ENCODE assay signal across 27 mouse cellular contexts in the genomic region with DNA sequence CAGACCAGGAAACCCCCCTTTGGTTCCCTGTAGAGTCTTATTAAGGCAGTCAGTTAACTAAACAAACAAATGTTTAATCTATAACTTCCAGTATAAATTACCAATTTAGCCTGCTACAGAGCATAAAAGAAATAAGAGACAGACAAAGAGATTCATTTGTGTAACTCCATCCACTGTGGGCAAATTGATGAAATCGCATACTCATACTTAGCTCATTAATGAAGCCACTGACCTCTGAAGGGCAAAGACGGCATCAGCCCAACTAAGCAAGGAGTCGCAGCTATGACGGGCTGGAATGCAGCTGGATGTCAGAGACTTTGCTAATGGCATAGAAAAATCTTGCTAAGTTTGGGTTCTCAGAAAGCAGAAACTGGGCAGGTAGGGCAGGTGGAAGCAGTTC.
DNase-seq lines count a peak whose midpoint lies in the region; ATAC-seq and TF ChIP-seq lines count a peak whose summit lies in the region.
"Had no signal": no experiment of that assay in that cellular context is flagged by ENCODE, and none has a peak within 500 bp of the region (broad histone marks: within the 10 kb centered on the region; RNA-seq: fewer than 3 reads in every experiment).

No protein-coding gene starts in this region.

- no peak overlapping the region for H3K9ac ChIP-seq in heart, embryonic 15.5 days
- no peak overlapping the region for H3K9ac ChIP-seq in kidney, postnatal 0 days (ENCODE audit: low read depth, low read length)
- H3K9ac ChIP-seq: embryonic facial prominence, embryonic 13.5 days; forebrain, embryonic 15.5 days; hindbrain, embryonic 14.5 days; liver, embryonic 12.5 days; liver, postnatal 0 days; midbrain, embryonic 13.5 days; stomach, embryonic 15.5 days had no signal

- intact Hi-C loops in heart, postnatal 14 days (cut with DNase I): no loop called here

- no peak overlapping the region for H3K4me3 ChIP-seq in heart, embryonic 10.5 days
- H3K4me3 ChIP-seq in heart, embryonic 15.5 days: no peak overlapping the region
- H3K4me3 ChIP-seq in kidney, postnatal 0 days (replicated peaks; ENCODE audit: low read depth, low read length): no peak overlapping the region
- H3K4me3 ChIP-seq: embryonic facial prominence, embryonic 13.5 days; forebrain, embryonic 10.5 days; forebrain, embryonic 15.5 days; liver, embryonic 12.5 days; midbrain, embryonic 13.5 days; stomach, embryonic 15.5 days had no signal

- H3K36me3 ChIP-seq in heart, embryonic 10.5 days: no peaks in the 10 kb centered on the region
- H3K36me3 ChIP-seq in heart, embryonic 15.5 days: no peaks in the 10 kb centered on the region
- no peaks in the 10 kb centered on the region for H3K36me3 ChIP-seq in kidney, postnatal 0 days (ENCODE audit: insufficient read depth, low read length)
- H3K36me3 ChIP-seq: embryonic facial prominence, embryonic 13.5 days; forebrain, embryonic 10.5 days; forebrain, embryonic 15.5 days; G1E; liver, embryonic 12.5 days; midbrain, embryonic 13.5 days; stomach, embryonic 15.5 days had no signal

- WGBS in heart, embryonic 10.5 days: 58% methylated on average over 4 of the region's 4 CpGs
- WGBS in heart, embryonic 15.5 days: 53% methylated on average over 4 of the region's 4 CpGs
- WGBS in kidney, postnatal 0 days: 31% methylated on average over 4 of the region's 4 CpGs

- ATAC-seq in heart, embryonic 15.5 days (replicated peaks; ENCODE audit: insufficient number of reproducible peaks, insufficient read depth, low FRiP score, low read depth): no peak
- no peak for ATAC-seq in kidney, postnatal 0 days (replicated peaks; ENCODE audit: low FRiP score, low read depth)
- ATAC-seq: forebrain, embryonic 15.5 days; intestine, postnatal 0 days; liver, embryonic 12.5 days; liver, postnatal 0 days; midbrain, embryonic 13.5 days had no signal

- no peak for TF ChIP-seq CTCF in kidney, postnatal 0 days (IDR thresholded peaks at IDR 0.05; ENCODE audit: low read depth)

- H3K4me2 ChIP-seq in heart, embryonic 15.5 days: no peak overlapping the region
- no peak overlapping the region for H3K4me2 ChIP-seq in kidney, postnatal 0 days (ENCODE audit: low read length)
- H3K4me2 ChIP-seq: embryonic facial prominence, embryonic 13.5 days; forebrain, embryonic 15.5 days; hindbrain, embryonic 14.5 days; liver, embryonic 12.5 days; midbrain, embryonic 13.5 days; stomach, embryonic 15.5 days had no signal

- no peak for DNase-seq in heart, embryonic 10.5 days (ENCODE audit: low spot score)
- DNase-seq in heart, postnatal 14 days: no peak
- no peak for DNase-seq in heart, adult 18-20 months
- DNase-seq in kidney, postnatal 0 days (ENCODE audit: low spot score): peak; percentile 1
- no peak for DNase-seq in kidney, postnatal 36 days
- DNase-seq in urinary bladder, postnatal 25 days (ENCODE audit: low spot score): no peak
- DNase-seq: adrenal gland, postnatal 14 days; cerebellum, adult 11 months; cerebellum, adult 9-10 months; cerebellum, postnatal 36 days; gastrocnemius, postnatal 25 days; left cerebral cortex, postnatal 4 days; liver, postnatal 0 days; lung, postnatal 36 days; right cerebral cortex, postnatal 25 days; thymus, postnatal 14 days had no signal

- H3K4me1 ChIP-seq in heart, embryonic 10.5 days: peaks cover 15% of the 10 kb centered on the region
- peaks cover 11% of the 10 kb centered on the region for H3K4me1 ChIP-seq in heart, embryonic 15.5 days (replicated peaks)
- no peaks in the 10 kb centered on the region for H3K4me1 ChIP-seq in kidney, postnatal 0 days (replicated peaks; ENCODE audit: insufficient read depth, low read length)
- H3K4me1 ChIP-seq: forebrain, embryonic 15.5 days; liver, embryonic 12.5 days; stomach, embryonic 15.5 days had no signal

- no peaks in the 10 kb centered on the region for H3K27me3 ChIP-seq in heart, embryonic 10.5 days (ENCODE audit: insufficient read depth, poor library complexity, severe bottlenecking)
- H3K27me3 ChIP-seq in heart, embryonic 15.5 days: no peaks in the 10 kb centered on the region
- no peaks in the 10 kb centered on the region for H3K27me3 ChIP-seq in kidney, postnatal 0 days (ENCODE audit: insufficient read depth, low read length)
- H3K27me3 ChIP-seq: embryonic facial prominence, embryonic 13.5 days; forebrain, embryonic 15.5 days; liver, embryonic 12.5 days; megakaryocyte, embryonic 14.5 days; midbrain, embryonic 13.5 days; stomach, embryonic 15.5 days had no signal

- peak overlapping the region; percentile 59; the same call in 1 of the 2 replicates for H3K27ac ChIP-seq in heart, embryonic 10.5 days
- H3K27ac ChIP-seq in heart, embryonic 15.5 days: peak overlapping the region; percentile 68
- H3K27ac ChIP-seq in kidney, postnatal 0 days: no peak overlapping the region
- H3K27ac ChIP-seq: embryonic facial prominence, embryonic 13.5 days; forebrain, embryonic 10.5 days; forebrain, embryonic 15.5 days; hindbrain, embryonic 14.5 days; liver, embryonic 12.5 days; midbrain, embryonic 13.5 days; stomach, embryonic 15.5 days had no signal

- H3K9me3 ChIP-seq in heart, embryonic 10.5 days: no peaks in the 10 kb centered on the region
- no peaks in the 10 kb centered on the region for H3K9me3 ChIP-seq in heart, embryonic 15.5 days (replicated peaks)
- no peaks in the 10 kb centered on the region for H3K9me3 ChIP-seq in kidney, postnatal 0 days (replicated peaks; ENCODE audit: low read length)
- H3K9me3 ChIP-seq: embryonic facial prominence, embryonic 13.5 days; forebrain, embryonic 10.5 days; forebrain, embryonic 15.5 days; liver, embryonic 12.5 days; megakaryocyte, embryonic 14.5 days; midbrain, embryonic 13.5 days; stomach, embryonic 15.5 days had no signal
